Mouse (Mus musculus): ENCODE data around the gene Mphosph6.

The Mphosph6 gene

GRCm38 (mm10) chr8:117801443-117802298 lies at the start of gene Mphosph6:
Mphosph6 (minus strand) TSS chr8:117801943.
- in situ Hi-C loops (cut with MboI; ENCODE audit: unreplicated experiment in 2 of 2), result no loop called here

GRCm38 (mm10) chr8:117850420-117850819 lies 48.7 kb upstream of the Mphosph6 start:
- in situ Hi-C loops (cut with MboI; ENCODE audit: unreplicated experiment in 2 of 2), result loop anchor here in 1 of 2 experiments (25.0 kb wide), 1 partner anchor 738 kb away; no protein-coding TSS in a partner anchor

- in situ Hi-C loops (cut with MboI; ENCODE audit: unreplicated experiment in 2 of 2), result no loop called here
These were observed 46.1 kb upstream of the Mphosph6 start for GRCm38 (mm10) chr8:117847865-117848264.

- in situ Hi-C loops (cut with MboI; ENCODE audit: unreplicated experiment in 2 of 2), result no loop called here
These were observed 42.0 kb upstream of the Mphosph6 start for GRCm38 (mm10) chr8:117843694-117844093.

GRCm38 (mm10) chr8:117813524-117813923 lies 11.8 kb upstream of the Mphosph6 start:
- in situ Hi-C loops (cut with MboI; ENCODE audit: unreplicated experiment in 2 of 2), result no loop called here

- in situ Hi-C loops (cut with MboI; ENCODE audit: unreplicated experiment in 2 of 2), result no loop called here
These were observed 8.9 kb upstream of the Mphosph6 start for GRCm38 (mm10) chr8:117810676-117811075.

GRCm38 (mm10) chr8:117805419-117805818 lies 3.7 kb upstream of the Mphosph6 start:
- in situ Hi-C loops (cut with MboI; ENCODE audit: unreplicated experiment in 2 of 2), result no loop called here

GRCm38 (mm10) chr8:117802299-117802689 lies 551 bp upstream of the Mphosph6 start:
- in situ Hi-C loops (cut with MboI; ENCODE audit: unreplicated experiment in 2 of 2), result no loop called here

GRCm38 (mm10) chr8:117798066-117798465 lies 3.7 kb downstream of the Mphosph6 start:
- in situ Hi-C loops (cut with MboI; ENCODE audit: unreplicated experiment in 2 of 2), result loop anchor here in 1 of 2 experiments (25.0 kb wide), 1 partner anchor 936 kb away; no protein-coding TSS in a partner anchor

GRCm38 (mm10) chr8:117796464-117796863 lies 5.3 kb downstream of the Mphosph6 start:
- in situ Hi-C loops (cut with MboI; ENCODE audit: unreplicated experiment in 2 of 2), result loop anchor here in 1 of 2 experiments (25.0 kb wide), 1 partner anchor 934 kb away; no protein-coding TSS in a partner anchor

- in situ Hi-C loops (cut with MboI; ENCODE audit: unreplicated experiment in 2 of 2), result loop anchor here in 1 of 2 experiments (25.0 kb wide), 1 partner anchor 932 kb away; no protein-coding TSS in a partner anchor
These were observed 7.2 kb downstream of the Mphosph6 start for GRCm38 (mm10) chr8:117794581-117794980.

- in situ Hi-C loops (cut with MboI; ENCODE audit: unreplicated experiment in 2 of 2), result loop anchor here in 1 of 2 experiments (25.0 kb wide), 1 partner anchor 930 kb away; no protein-coding TSS in a partner anchor
These were observed 9.1 kb downstream of the Mphosph6 start for GRCm38 (mm10) chr8:117792616-117793144.

- in situ Hi-C loops (cut with MboI; ENCODE audit: unreplicated experiment in 2 of 2), result loop anchor here in 1 of 2 experiments (25.0 kb wide), 1 partner anchor 924 kb away; no protein-coding TSS in a partner anchor
These were observed 15.3 kb downstream of the Mphosph6 start for GRCm38 (mm10) chr8:117786428-117786827.

GRCm38 (mm10) chr8:117783021-117783420 lies 18.7 kb downstream of the Mphosph6 start:
- in situ Hi-C loops (cut with MboI; ENCODE audit: unreplicated experiment in 2 of 2), result loop anchor here in 1 of 2 experiments (25.0 kb wide), 1 partner anchor 921 kb away; no protein-coding TSS in a partner anchor

GRCm38 (mm10) chr8:117781375-117782129 lies 20.2 kb downstream of the Mphosph6 start:
- in situ Hi-C loops (cut with MboI; ENCODE audit: unreplicated experiment in 2 of 2), result loop anchor here in 1 of 2 experiments (25.0 kb wide), 1 partner anchor 919 kb away; no protein-coding TSS in a partner anchor

GRCm38 (mm10) chr8:117779344-117779743 lies 22.4 kb downstream of the Mphosph6 start:
- in situ Hi-C loops (cut with MboI; ENCODE audit: unreplicated experiment in 2 of 2), result loop anchor here in 1 of 2 experiments (10.0 to 25.0 kb wide), 3 partner anchors 917 to 1515 kb away; no protein-coding TSS in a partner anchor

- in situ Hi-C loops (cut with MboI; ENCODE audit: unreplicated experiment in 2 of 2), result loop anchor here in 1 of 2 experiments (10.0 to 25.0 kb wide), 3 partner anchors 916 to 1516 kb away; no protein-coding TSS in a partner anchor
These were observed 23.0 kb downstream of the Mphosph6 start for GRCm38 (mm10) chr8:117778531-117779322.

- in situ Hi-C loops (cut with MboI; ENCODE audit: unreplicated experiment in 2 of 2), result loop anchor here in 1 of 2 experiments (10.0 to 25.0 kb wide), 3 partner anchors 914 to 1519 kb away; no protein-coding TSS in a partner anchor
These were observed 25.7 kb downstream of the Mphosph6 start for GRCm38 (mm10) chr8:117776075-117776474.

GRCm38 (mm10) chr8:117775626-117776025 lies 26.1 kb downstream of the Mphosph6 start:
- in situ Hi-C loops (cut with MboI; ENCODE audit: unreplicated experiment in 2 of 2), result loop anchor here in 1 of 2 experiments (10.0 to 25.0 kb wide), 3 partner anchors 913 to 1519 kb away; no protein-coding TSS in a partner anchor

All from v-Abl transformed pro-B cells (cell line).